Mouse (Mus musculus): ENCODE data around the gene Ptpn11. TPM values are rescaled to one million over a fixed set of nuclear protein-coding genes. Genes with fewer than 3 reads are reported as not detected.

Gene Ptpn11
- polyA plus RNA-seq, 1 experiment from 2014 or later: 7.0 TPM

Other genes with a start within 250 kb of the Ptpn11 start
- not detected in 2 replicates for gene Rph3a, start 181.3 kb downstream of the Ptpn11 start, polyA plus RNA-seq (2015; fragmentation: Nextera tagmentation; extraction: Ambion mirVana)
- gene Rpl6, start 13.1 kb upstream of the Ptpn11 start, polyA plus RNA-seq (2015; fragmentation: Nextera tagmentation; extraction: Ambion mirVana): 278 and 327 TPM in 2 replicates
- 8.5 and 8.7 TPM in 2 replicates for gene Hectd4, start 28.8 kb upstream of the Ptpn11 start, polyA plus RNA-seq (2015; fragmentation: Nextera tagmentation; extraction: Ambion mirVana)
- 24.5 and 24.8 TPM in 2 replicates for gene Trafd1, start 194.2 kb upstream of the Ptpn11 start, polyA plus RNA-seq (2015; fragmentation: Nextera tagmentation; extraction: Ambion mirVana)
- gene Naa25, start 206.5 kb upstream of the Ptpn11 start, polyA plus RNA-seq (2015; fragmentation: Nextera tagmentation; extraction: Ambion mirVana): 16.8 and 19.0 TPM in 2 replicates

Measured in liver, embryonic 16.5 days (tissue).